Mouse (Mus musculus) cortical plate, adult 2 months (tissue): ENCODE measurements around the gene Ctnnbl1.

Experiments used
- CTCF ChIP-seq: fragments of 200-500 bp; IDR thresholded peaks from 2 replicates; pipeline ENCODE4 v1.5.1; 2011; ENCODE audit warnings: mild to moderate bottlenecking, control low read depth, low read length; ENCODE audit not compliant: insufficient read depth; ENCODE audit errors: extremely low read depth
- POLR2A ChIP-seq: fragments of 200-500 bp; IDR thresholded peaks from 2 replicates; pipeline ENCODE4 v1.6.1; 2011; ENCODE audit warnings: mild to moderate bottlenecking, low read length, control low read depth; ENCODE audit not compliant: insufficient read depth; ENCODE audit errors: extremely low read depth

DNA sequence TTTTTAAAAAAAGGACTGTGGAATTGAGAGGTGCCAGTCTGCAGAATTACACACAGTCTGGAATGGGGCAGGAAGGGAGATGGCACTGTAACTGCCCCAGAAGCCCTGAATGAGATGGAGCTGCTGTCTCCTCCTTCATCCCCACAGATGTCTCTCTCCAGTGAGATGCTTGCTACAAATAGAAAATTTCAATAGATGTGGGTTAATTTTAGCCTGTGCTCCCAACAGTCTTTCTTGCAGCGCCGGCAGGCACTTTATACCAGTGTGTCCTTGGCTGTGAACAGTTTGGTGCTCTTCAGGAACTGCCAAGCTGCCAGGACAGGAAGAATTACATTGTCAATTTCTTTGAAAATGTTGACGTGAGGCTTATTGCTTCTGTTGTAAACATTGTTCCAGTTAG lies 86.3 kb downstream of the Ctnnbl1 start:
- no peak for TF ChIP-seq POLR2A
- TF ChIP-seq CTCF = no peak
